Mouse (Mus musculus): ENCODE data around the gene Ass1. TPM values are rescaled to one million over a fixed set of nuclear protein-coding genes. Genes with fewer than 3 reads are reported as not detected.
A peak's percentile ranks its signal among the peaks of the same experiment; 100 is the strongest.

Gene Ass1
- polyA plus RNA-seq, 1 experiment from 2014 or later = 72.8 TPM

DNA sequence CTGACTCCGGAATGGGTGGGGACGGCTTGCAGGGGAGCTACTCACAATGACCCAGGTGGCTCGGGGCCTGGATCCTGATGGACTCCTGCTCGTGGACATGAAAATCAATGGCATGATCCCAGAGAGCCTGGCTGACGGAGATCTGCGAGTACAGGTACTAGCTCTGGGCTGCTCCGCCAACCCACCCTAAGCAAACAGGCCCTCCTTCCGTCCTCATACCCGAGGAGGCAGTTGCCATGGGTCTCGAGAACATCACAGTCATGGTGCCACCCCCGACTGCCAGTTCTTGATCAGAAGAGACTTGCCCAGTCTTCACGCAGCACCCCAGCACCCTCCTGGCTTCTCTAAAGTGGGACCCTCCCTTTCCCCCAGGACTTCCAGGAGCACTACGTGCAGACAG is 17.0 kb upstream of the Ass1 start:
- Histone ChIP-seq H3K4me3 (ENCODE audit: low read depth, low read length) (no peak overlapping the region), H3K27ac (ENCODE audit: low read depth) (no peak overlapping the region), H3K4me2 (ENCODE audit: low read length) (no peak overlapping the region), H3K9ac (ENCODE audit: low read length) (no peak overlapping the region), H3K4me1 (replicated peaks; ENCODE audit: control insufficient read depth, insufficient read depth, low read length) (peaks cover 28% of the 10 kb centered on the region), H3K9me3 (ENCODE audit: control insufficient read depth, low read length) (no peaks in the 10 kb centered on the region), H3K27me3 (replicated peaks; ENCODE audit: control insufficient read depth, insufficient read depth, low read length) (no peaks in the 10 kb centered on the region), H3K36me3 (ENCODE audit: control insufficient read depth, insufficient read depth, low read length) (no peaks in the 10 kb centered on the region)
- ATAC-seq (replicated peaks; ENCODE audit: low FRiP score, low TSS enrichment, low read depth) (no peak), DNase-seq (ENCODE audit: low spot score) (no peak)
- WGBS = 76% methylated on average over 13 of the region's 13 CpGs

DNA sequence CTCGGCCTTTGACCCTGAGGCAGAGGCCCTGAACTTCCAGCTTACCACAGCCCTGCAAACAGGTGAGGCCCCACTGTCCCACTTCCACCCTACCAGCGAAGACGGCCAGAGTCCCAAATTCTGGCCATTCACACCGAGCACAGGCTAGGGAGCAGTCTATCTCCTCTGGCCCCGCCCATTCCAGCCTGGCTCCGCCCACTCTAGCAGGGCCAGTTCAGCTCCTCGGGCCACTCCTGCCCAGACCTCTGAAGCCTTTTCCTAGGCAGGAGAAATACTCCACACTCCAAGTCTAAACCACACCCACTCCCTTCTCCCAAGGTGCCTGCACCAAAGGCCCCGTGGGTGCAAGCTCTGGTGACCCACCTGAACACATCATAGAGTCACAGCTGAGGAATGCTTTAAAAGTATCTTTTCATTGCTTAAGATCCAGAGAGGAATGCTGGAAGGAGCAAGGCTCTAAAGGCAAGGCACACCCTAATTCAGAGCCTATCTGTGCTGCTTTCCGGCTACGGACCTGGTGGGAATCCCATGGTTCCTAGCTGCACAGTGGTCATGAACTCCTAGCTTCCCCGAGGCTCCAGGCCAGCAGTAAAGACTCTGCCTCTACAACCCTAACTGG is 16.3 kb upstream of the Ass1 start:
- H3K4me2 ChIP-seq (ENCODE audit: low read length) = no peak overlapping the region
- H3K4me3 ChIP-seq (ENCODE audit: low read depth, low read length) = no peak overlapping the region
- H3K27ac ChIP-seq (ENCODE audit: low read depth) = no peak overlapping the region
- 31% methylated on average over 11 of the region's 11 CpGs for WGBS
- no peak overlapping the region for H3K9ac ChIP-seq (ENCODE audit: low read length)
- H3K36me3 ChIP-seq (ENCODE audit: control insufficient read depth, insufficient read depth, low read length) = no peaks in the 10 kb centered on the region
- DNase-seq (ENCODE audit: low spot score) = no peak
- ATAC-seq (replicated peaks; ENCODE audit: low FRiP score, low TSS enrichment, low read depth) = no peak; the same call in 1 of the 2 replicates
- H3K27me3 ChIP-seq (replicated peaks; ENCODE audit: control insufficient read depth, insufficient read depth, low read length) = no peaks in the 10 kb centered on the region
- no peaks in the 10 kb centered on the region for H3K9me3 ChIP-seq (ENCODE audit: control insufficient read depth, low read length)
- H3K4me1 ChIP-seq (replicated peaks; ENCODE audit: control insufficient read depth, insufficient read depth, low read length) = peaks cover 28% of the 10 kb centered on the region

DNA sequence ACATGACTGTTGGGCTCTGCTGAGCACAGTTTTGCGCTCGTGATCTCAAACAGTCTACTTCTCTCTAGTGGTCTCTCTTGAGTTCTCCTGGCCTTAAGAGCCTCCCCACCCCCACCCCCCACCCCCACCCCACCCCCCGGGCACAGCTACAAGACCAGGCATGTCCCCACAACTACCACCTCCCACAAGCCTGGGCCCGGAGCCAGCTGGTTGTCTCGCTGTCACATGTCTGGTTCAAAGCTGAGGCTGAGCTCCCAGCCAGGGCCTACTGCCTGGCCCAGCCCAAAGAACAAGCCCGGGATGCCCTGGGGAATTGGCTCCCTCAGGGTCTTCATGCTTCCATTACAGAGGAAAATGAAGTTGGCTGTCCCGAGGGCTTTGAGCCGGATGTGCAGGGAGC is 15.7 kb upstream of the Ass1 start:
- H3K4me3 ChIP-seq (ENCODE audit: low read depth, low read length) = no peak overlapping the region
- DNase-seq (ENCODE audit: low spot score) (no peak), ATAC-seq (replicated peaks; ENCODE audit: low FRiP score, low TSS enrichment, low read depth) (no peak)
- H3K9ac ChIP-seq (ENCODE audit: low read length) = no peak overlapping the region
- no peak overlapping the region for H3K4me2 ChIP-seq (ENCODE audit: low read length)
- H3K27ac ChIP-seq (ENCODE audit: low read depth) = no peak overlapping the region
- H3K9me3 ChIP-seq (ENCODE audit: control insufficient read depth, low read length) = no peaks in the 10 kb centered on the region
- no peaks in the 10 kb centered on the region for H3K27me3 ChIP-seq (replicated peaks; ENCODE audit: control insufficient read depth, insufficient read depth, low read length)
- H3K36me3 ChIP-seq (ENCODE audit: control insufficient read depth, insufficient read depth, low read length) = no peaks in the 10 kb centered on the region
- peaks cover 24% of the 10 kb centered on the region for H3K4me1 ChIP-seq (replicated peaks; ENCODE audit: control insufficient read depth, insufficient read depth, low read length)
- WGBS = 69% methylated on average over 8 of the region's 8 CpGs

DNA sequence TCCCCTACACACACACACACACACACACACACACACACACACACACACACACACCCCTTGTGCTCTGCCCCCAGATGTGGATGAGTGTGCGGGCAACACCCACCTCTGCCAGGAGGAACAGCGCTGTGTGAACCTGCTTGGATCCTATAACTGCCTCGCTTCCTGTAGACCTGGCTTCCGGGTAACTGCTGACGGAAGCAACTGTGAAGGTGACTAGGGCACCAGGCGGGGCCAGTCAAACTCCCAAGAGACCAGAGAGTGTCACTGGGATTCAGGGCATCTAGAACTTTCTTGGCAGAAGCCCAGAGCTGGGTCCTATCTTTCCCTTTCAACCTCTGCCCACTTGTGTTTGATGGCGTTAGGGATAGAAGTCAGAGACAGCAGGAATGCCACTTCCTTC is 14.6 kb upstream of the Ass1 start:
- Histone ChIP-seq H3K4me1 (replicated peaks; ENCODE audit: control insufficient read depth, insufficient read depth, low read length) (peaks cover 17% of the 10 kb centered on the region), H3K27me3 (replicated peaks; ENCODE audit: control insufficient read depth, insufficient read depth, low read length) (0 out of 2 replicates have a peak, but pooled peaks cover 5% of the 10 kb centered on the region), H3K36me3 (ENCODE audit: control insufficient read depth, insufficient read depth, low read length) (no peaks in the 10 kb centered on the region), H3K9ac (ENCODE audit: low read length) (no peak overlapping the region), H3K4me2 (ENCODE audit: low read length) (no peak overlapping the region), H3K9me3 (ENCODE audit: control insufficient read depth, low read length) (no peaks in the 10 kb centered on the region), H3K27ac (ENCODE audit: low read depth) (no peak overlapping the region), H3K4me3 (ENCODE audit: low read depth, low read length) (no peak overlapping the region)
- no peak for DNase-seq (ENCODE audit: low spot score)
- no peak for ATAC-seq (replicated peaks; ENCODE audit: low FRiP score, low TSS enrichment, low read depth)
- WGBS = 84% methylated on average over 7 of the region's 7 CpGs

- Histone ChIP-seq H3K9me3 (ENCODE audit: control insufficient read depth, low read length) (no peaks in the 10 kb centered on the region), H3K27me3 (replicated peaks; ENCODE audit: control insufficient read depth, insufficient read depth, low read length) (0 out of 2 replicates have a peak, but pooled peaks cover 12% of the 10 kb centered on the region), H3K4me3 (ENCODE audit: low read depth, low read length) (no peak overlapping the region), H3K36me3 (ENCODE audit: control insufficient read depth, insufficient read depth, low read length) (no peaks in the 10 kb centered on the region), H3K9ac (ENCODE audit: low read length) (no peak overlapping the region), H3K4me2 (ENCODE audit: low read length) (no peak overlapping the region), H3K27ac (ENCODE audit: low read depth) (no peak overlapping the region), H3K4me1 (replicated peaks; ENCODE audit: control insufficient read depth, insufficient read depth, low read length) (peaks cover 9% of the 10 kb centered on the region)
- WGBS = 58% methylated on average over 5 of the region's 5 CpGs
- ATAC-seq (replicated peaks; ENCODE audit: low FRiP score, low TSS enrichment, low read depth) (no peak), DNase-seq (ENCODE audit: low spot score) (no peak)
These were observed 11.5 kb upstream of the Ass1 start for GRCm38 (mm10) chr2:31458460-31458859.

GRCm38 (mm10) chr2:31458989-31459936 is 10.7 kb upstream of the Ass1 start:
- WGBS = 34% methylated on average over 16 of the region's 16 CpGs

DNA sequence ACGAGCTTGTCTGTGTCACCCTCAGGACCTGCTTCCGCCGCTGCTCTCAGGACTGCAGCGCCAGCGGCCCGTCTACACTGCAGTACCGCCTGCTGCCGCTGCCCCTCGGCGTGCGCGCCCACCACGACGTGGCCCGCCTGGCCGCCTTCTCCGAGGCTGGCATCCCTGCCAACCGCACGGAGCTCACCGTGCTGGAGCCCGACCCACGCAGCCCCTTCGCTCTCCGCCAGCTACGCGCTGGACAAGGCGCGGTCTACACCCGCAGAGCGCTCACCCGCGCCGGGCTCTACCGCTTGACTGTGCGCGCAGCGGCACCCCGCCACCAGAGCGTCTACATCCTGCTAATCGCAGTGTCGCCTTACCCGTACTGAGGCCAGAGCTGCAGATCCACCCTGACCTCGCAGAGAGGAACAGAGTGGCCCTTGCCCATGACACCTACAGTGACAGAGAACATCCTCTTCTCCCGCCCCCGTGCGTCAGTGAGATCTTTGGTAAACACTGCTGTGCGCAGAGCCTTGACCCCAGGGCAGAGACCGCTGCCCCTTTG is 9.9 kb upstream of the Ass1 start:
- H3K9me3 ChIP-seq (ENCODE audit: control insufficient read depth, low read length) = no peaks in the 10 kb centered on the region
- 0 out of 2 replicates have a peak, but pooled peaks cover 12% of the 10 kb centered on the region for H3K27me3 ChIP-seq (replicated peaks; ENCODE audit: control insufficient read depth, insufficient read depth, low read length)
- peak overlapping the region; percentile 78 for H3K4me2 ChIP-seq (ENCODE audit: low read length)
- H3K4me1 ChIP-seq (replicated peaks; ENCODE audit: control insufficient read depth, insufficient read depth, low read length) = no peaks in the 10 kb centered on the region; the same call in none of the 2 replicates
- ATAC-seq (replicated peaks; ENCODE audit: low FRiP score, low TSS enrichment, low read depth) (peak; percentile 20), DNase-seq (ENCODE audit: low spot score) (peak; percentile 78)
- peak overlapping the region; percentile 38; the same call in 1 of the 2 replicates for H3K9ac ChIP-seq (ENCODE audit: low read length)
- peak overlapping the region; percentile 33 for H3K4me3 ChIP-seq (ENCODE audit: low read depth, low read length)
- WGBS = 2% methylated on average over 48 of the region's 48 CpGs
- no peaks in the 10 kb centered on the region for H3K36me3 ChIP-seq (ENCODE audit: control insufficient read depth, insufficient read depth, low read length)
- no peak overlapping the region for H3K27ac ChIP-seq (ENCODE audit: low read depth)

More at GRCm38 (mm10) chr2:31458989-31459936, 10.7 kb upstream of the Ass1 start:
- H3K36me3 ChIP-seq (ENCODE audit: control insufficient read depth, insufficient read depth, low read length) = no peaks in the 10 kb centered on the region
- H3K4me1 ChIP-seq (replicated peaks; ENCODE audit: control insufficient read depth, insufficient read depth, low read length) = peaks cover 3% of the 10 kb centered on the region
- DNase-seq (ENCODE audit: low spot score) (peak; percentile 53), ATAC-seq (replicated peaks; ENCODE audit: low FRiP score, low TSS enrichment, low read depth) (peak; percentile 37; the same call in 1 of the 2 replicates)
- 0 out of 2 replicates have a peak, but pooled peaks cover 12% of the 10 kb centered on the region for H3K27me3 ChIP-seq (replicated peaks; ENCODE audit: control insufficient read depth, insufficient read depth, low read length)
- H3K9ac ChIP-seq (ENCODE audit: low read length) = no peak overlapping the region
- H3K4me2 ChIP-seq (ENCODE audit: low read length) = peak overlapping the region; percentile 78
- no peak overlapping the region for H3K27ac ChIP-seq (ENCODE audit: low read depth)
- no peaks in the 10 kb centered on the region for H3K9me3 ChIP-seq (ENCODE audit: control insufficient read depth, low read length)
- H3K4me3 ChIP-seq (ENCODE audit: low read depth, low read length) = no peak overlapping the region

DNA sequence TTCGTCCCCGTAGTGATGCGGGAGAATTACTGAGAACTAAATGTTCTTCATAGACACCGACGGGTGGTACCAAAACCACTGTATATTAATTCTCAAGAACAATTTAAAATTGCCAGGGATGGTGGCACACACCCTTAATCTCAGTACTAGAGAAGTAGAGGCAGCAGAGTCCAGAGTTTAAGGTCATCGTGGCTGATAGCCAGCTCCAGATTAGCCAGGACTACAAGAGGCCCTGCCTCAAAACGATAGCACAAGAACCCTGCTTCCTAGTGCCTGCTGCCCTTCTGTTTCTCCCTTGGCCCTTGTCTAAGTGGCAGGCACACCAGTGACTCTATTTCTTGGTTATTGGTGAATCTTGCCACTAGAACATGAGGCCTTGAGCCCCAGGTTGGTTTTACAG is 9.1 kb upstream of the Ass1 start:
- no peak for ATAC-seq (replicated peaks; ENCODE audit: low FRiP score, low TSS enrichment, low read depth)
- H3K4me2 ChIP-seq (ENCODE audit: low read length) = no peak overlapping the region
- no peaks in the 10 kb centered on the region for H3K36me3 ChIP-seq (ENCODE audit: control insufficient read depth, insufficient read depth, low read length)
- H3K9ac ChIP-seq (ENCODE audit: low read length) = no peak overlapping the region
- H3K27me3 ChIP-seq (replicated peaks; ENCODE audit: control insufficient read depth, insufficient read depth, low read length) = 0 out of 2 replicates have a peak, but pooled peaks cover 12% of the 10 kb centered on the region
- H3K9me3 ChIP-seq (ENCODE audit: control insufficient read depth, low read length) = no peaks in the 10 kb centered on the region
- H3K27ac ChIP-seq (ENCODE audit: low read depth) = no peak overlapping the region
- H3K4me3 ChIP-seq (ENCODE audit: low read depth, low read length) = no peak overlapping the region
- H3K4me1 ChIP-seq (replicated peaks; ENCODE audit: control insufficient read depth, insufficient read depth, low read length) = no peaks in the 10 kb centered on the region; the same call in none of the 2 replicates
- no peak for DNase-seq (ENCODE audit: low spot score)
- WGBS = 79% methylated on average over 7 of the region's 7 CpGs

Data from intestine, embryonic 14.5 days (tissue).